Mouse (Mus musculus) ES-Bruce4 (cell line): ENCODE measurements at regions not wholly inside any gene's neighbourhood (a gene's known extent, or its start where the extent isn't known, plus 50 kb on each side); places are given as distances from the start of the nearest gene placed in this dataset.

Experiments used
- CTCF ChIP-seq: IDR thresholded peaks from one replicate; pipeline ENCODE4 v1.8.1; 2011; ENCODE audit warnings: low read depth, low read length
- EP300 ChIP-seq: IDR thresholded peaks from 2 replicates; pipeline ENCODE4 v1.6.1; 2011; ENCODE audit warnings: low read depth, low read length; ENCODE audit not compliant: insufficient read depth
- POLR2A ChIP-seq: IDR thresholded peaks from one replicate; pipeline ENCODE4 v1.8.1; 2011; ENCODE audit warnings: low read length; ENCODE audit not compliant: insufficient read depth

DNA sequence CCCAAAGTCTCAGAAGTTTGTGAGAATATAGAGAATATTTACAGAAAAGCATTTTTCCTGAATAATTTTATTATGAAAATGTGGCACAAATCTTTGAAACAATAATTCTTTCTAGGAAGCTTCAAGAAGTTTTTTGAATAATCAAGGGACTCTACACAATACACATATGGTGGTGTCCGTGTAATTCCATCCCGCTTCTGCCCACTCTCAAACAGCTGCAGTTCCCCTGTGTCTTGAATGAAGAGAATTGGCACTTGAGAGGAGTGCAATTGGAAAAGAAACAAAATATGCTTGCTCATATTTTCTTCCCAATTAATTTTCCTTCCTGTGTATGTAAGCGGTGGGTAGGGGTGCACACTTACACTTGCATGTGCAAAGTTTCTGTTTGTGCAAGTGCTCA lies 805.7 kb upstream of the Tbl1xr1 start:
- TF ChIP-seq POLR2A = no peak
- no peak for TF ChIP-seq CTCF
- no peak for TF ChIP-seq EP300
